Mouse (Mus musculus) ES-Bruce4 (cell line): ENCODE measurements around the gene Ift43.

Source experiments
- CTCF ChIP-seq: IDR thresholded peaks from one replicate; pipeline ENCODE4 v1.8.1; 2011; ENCODE audit warnings: low read depth, low read length
- EP300 ChIP-seq: IDR thresholded peaks from 2 replicates; pipeline ENCODE4 v1.6.1; 2011; ENCODE audit warnings: low read depth, low read length; ENCODE audit not compliant: insufficient read depth
- POLR2A ChIP-seq: IDR thresholded peaks from one replicate; pipeline ENCODE4 v1.8.1; 2011; ENCODE audit warnings: low read length; ENCODE audit not compliant: insufficient read depth

- no peak for TF ChIP-seq EP300
- no peak for TF ChIP-seq POLR2A
- no peak for TF ChIP-seq CTCF
Measured at GRCm38 (mm10) chr12:86046141-86046540, 36.2 kb upstream of the Ift43 start.
